Mouse (Mus musculus) CD8-positive naive resting alpha-beta T cell, adult 57 days (primary cell): ENCODE results near the gene P3h3. TPM values are rescaled to one million over a fixed set of nuclear protein-coding genes. Genes with fewer than 3 reads are reported as not detected.

Source experiments
- total RNA-seq: library from RNA; stranded (reverse); gene quantifications from one replicate; pipeline ENCODE4 v1.2.4, GENCODE M21; 2023

The P3h3 gene
- not detected for total RNA-seq

DNA sequence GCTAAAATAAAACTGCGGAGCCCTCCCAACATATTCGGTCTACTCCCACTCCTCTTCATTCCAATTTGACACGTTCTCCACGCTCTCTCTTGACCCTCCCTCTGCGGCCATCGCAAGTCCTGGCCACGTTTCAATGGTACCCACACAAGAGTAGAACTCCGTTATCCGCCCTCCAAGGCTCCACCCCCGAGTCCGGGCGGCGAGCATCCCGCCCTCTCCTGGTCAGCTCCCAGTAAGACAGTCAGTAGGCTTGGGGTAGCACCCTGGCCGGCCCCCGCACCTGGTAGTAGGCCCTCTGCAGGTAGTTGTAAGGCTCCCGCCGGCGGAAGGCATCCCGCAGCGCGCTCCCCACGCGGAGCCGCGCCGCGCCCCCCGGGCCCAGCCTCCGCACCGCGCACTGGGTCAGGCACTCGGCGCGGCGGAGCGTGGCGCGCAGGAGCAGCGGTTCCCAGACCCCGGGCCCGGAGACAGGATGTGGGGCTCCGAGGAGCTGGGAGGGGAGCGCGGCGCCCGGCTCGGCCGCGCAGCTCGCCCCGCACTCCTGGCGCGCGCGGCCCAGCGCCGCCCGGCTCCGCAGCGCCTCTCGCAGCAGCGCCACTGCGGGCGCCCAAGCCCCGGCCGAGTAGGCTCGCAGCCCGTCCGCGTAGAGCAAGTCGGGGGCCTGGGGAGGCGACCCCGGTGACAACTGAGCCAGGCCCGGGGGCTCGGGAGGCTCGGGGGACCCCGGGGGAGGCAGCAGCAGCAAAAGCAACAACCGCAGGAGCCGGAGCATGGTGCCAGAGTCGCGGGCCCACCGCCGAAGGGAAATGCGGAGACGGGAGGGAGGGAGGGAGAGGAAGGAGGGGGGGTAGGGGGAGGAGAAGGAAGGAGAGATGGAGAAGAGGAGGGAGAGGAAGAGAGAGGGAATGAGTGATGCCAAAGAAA lies at the start of gene P3h3:
Gene P3h3, minus strand, starts transcription at position 837 of the 924 bp plus-strand sequence.

DNA sequence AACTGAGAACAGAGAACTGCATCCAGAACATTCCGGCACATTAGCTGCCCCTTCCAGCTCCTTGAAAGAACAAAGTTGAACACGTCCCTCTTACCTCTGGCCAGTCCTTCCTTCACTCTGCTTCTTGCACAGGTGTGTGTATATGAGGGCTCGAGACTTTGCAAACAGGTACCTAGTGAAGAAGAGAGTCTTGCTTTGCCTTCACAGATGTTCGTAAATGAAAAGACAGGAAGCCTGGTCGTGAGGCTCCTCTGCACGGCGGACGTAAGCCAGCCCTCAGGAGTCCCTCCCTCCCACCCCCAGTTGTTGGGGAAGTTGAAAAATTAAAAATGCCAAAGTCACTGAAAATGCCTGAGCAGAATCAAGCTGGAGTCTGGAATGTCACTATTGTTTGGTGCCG lies 30.4 kb upstream of the P3h3 start, which contains the start of gene Cd4:
Gene Cd4, minus strand, starts transcription at position 236 of the 400 bp plus-strand sequence.

GRCm38 (mm10) chr6:124863658-124864298 lies 6.2 kb upstream of the P3h3 start, which contains the start of gene Gpr162:
Gpr162 (minus strand) TSS chr6:124863983.

GRCm38 (mm10) chr6:124840241-124841167 lies 17.0 kb downstream of the P3h3 start, which contains the start of gene Gnb3:
Gnb3 (minus strand) TSS chr6:124840275.

GRCm38 (mm10) chr6:124828868-124829798 lies 28.4 kb downstream of the P3h3 start, which contains the start of the genes Usp5 and Cdca3:
Usp5 (minus strand) TSS chr6:124829484.
Cdca3 (plus strand) TSS chr6:124829547.

DNA sequence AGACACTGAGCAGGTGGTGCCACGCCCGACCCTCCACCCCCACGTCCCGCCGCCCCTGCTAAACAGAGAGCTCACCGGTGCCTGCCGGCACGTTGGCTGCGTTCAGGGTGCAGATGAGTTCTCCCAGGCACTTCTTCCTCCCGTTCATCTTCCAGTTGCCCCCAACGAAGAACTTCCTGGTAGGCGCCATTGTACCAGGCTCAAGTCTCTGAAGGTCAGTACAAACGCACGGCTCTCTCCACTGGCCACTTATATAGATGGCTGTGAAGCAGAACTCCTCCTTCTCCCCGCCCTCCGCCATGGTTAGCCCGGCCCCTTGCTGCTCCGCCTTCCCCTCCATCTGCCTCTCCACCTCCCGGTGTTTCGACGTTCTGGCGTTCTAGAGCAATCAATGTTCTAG lies 43.6 kb downstream of the P3h3 start, which contains the start of gene Tpi1:
Gene Tpi1, minus strand, starts transcription at position 364 of the 400 bp plus-strand sequence.

GRCm38 (mm10) chr6:124808358-124809012 lies 49.1 kb downstream of the P3h3 start, which contains the start of gene Spsb2:
Spsb2 (plus strand) TSS chr6:124808661.

Other genes starting within 250 kb of the P3h3 start
- not detected for gene C1s2, start 221.7 kb downstream of the P3h3 start, total RNA-seq
- gene Lpcat3, start 194.7 kb downstream of the P3h3 start, total RNA-seq, result 56.7 TPM
- gene Emg1, start 145.6 kb downstream of the P3h3 start, total RNA-seq, result 154 TPM
- 159 TPM for gene Phb2, start 145.4 kb downstream of the P3h3 start, total RNA-seq
- 191 TPM for gene Ptpn6, start 119.0 kb downstream of the P3h3 start, total RNA-seq
- 226 TPM for gene Grcc10, start 116.4 kb downstream of the P3h3 start, total RNA-seq
- 3.8 TPM for gene Gm45234, start 101.7 kb downstream of the P3h3 start, total RNA-seq
- gene Atn1, start 101.2 kb downstream of the P3h3 start, total RNA-seq, result 107 TPM
- gene Eno2, start 88.1 kb downstream of the P3h3 start, total RNA-seq, result 1.4 TPM
- 10.1 TPM for gene Lrrc23, start 78.0 kb downstream of the P3h3 start, total RNA-seq
- 3.6 TPM for gene Spsb2, start 49.1 kb downstream of the P3h3 start, total RNA-seq
- 26.1 TPM for gene Tpi1, start 43.5 kb downstream of the P3h3 start, total RNA-seq
- gene Usp5, start 28.3 kb downstream of the P3h3 start, total RNA-seq, result 79.3 TPM
- 2.0 TPM for gene Cdca3, start 28.2 kb downstream of the P3h3 start, total RNA-seq
- gene Gnb3, start 17.5 kb downstream of the P3h3 start, total RNA-seq, result not detected
- gene Gpr162, start 6.2 kb upstream of the P3h3 start, total RNA-seq, result not detected
- 9.1 TPM for gene Cd4, start 30.5 kb upstream of the P3h3 start, total RNA-seq
- gene Lag3, start 54.0 kb upstream of the P3h3 start, total RNA-seq, result 0.83 TPM
- 25.0 TPM for gene Ptms, start 62.4 kb upstream of the P3h3 start, total RNA-seq
- gene Mlf2, start 73.6 kb upstream of the P3h3 start, total RNA-seq, result 77.4 TPM
- 33.3 TPM for gene Cops7a, start 107.8 kb upstream of the P3h3 start, total RNA-seq
- 0.21 TPM for gene Pianp, start 138.9 kb upstream of the P3h3 start, total RNA-seq
- gene Zfp384, start 151.4 kb upstream of the P3h3 start, total RNA-seq, result 68.9 TPM
- gene Ing4, start 182.0 kb upstream of the P3h3 start, total RNA-seq, result 83.2 TPM
- 15.9 TPM for gene Acrbp, start 191.9 kb upstream of the P3h3 start, total RNA-seq
- 17.4 TPM for gene Lpar5, start 210.2 kb upstream of the P3h3 start, total RNA-seq
- 272 TPM for gene Chd4, start 238.2 kb upstream of the P3h3 start, total RNA-seq